Mouse (Mus musculus): ENCODE results near the gene Cbl. TPM values are rescaled to one million over a fixed set of nuclear protein-coding genes. Genes with fewer than 3 reads are reported as not detected.

The Cbl gene
- 2.4 and 3.9 TPM in 2 replicates for polyA plus RNA-seq (2012; ENCODE audit: insufficient read depth, low replicate concordance)

DNA sequence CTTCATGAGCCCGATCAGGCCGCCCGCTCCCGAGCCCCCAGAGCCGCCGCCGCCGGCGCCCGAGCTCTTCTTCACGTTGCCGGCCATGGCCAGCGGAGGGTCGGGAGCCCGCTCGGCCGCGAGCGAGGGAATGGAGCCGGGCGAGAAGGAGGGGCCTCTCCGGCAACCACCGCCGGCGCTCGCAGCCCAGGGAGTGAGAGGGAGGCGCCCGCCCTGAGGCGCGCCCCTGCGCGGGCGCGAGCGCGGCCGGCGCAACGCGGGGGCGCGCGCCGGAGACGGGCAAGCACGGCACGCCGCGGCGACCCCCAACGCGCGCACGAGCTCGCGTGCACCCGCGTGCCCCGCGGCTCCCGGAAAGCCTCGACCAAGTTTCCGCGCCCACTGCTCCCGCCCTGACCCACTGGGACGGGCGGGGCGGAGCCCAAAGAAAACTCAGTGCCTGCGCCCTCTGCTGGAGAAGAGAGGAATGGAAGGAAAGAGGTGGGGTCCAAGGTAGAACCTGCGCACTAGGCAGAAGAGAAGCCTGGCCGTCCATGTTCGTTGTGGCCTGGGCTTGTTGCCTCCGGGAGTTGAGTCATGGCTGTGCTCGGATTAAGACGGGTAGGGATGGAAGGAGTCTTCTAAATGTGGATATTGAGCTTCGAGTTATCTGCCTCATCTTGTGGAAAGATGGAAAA lies at the start of gene Cbl:
Gene Cbl, minus strand, starts transcription at position 248 of the 677 bp plus-strand sequence.
- TF ChIP-seq GATA1 (IDR thresholded peaks at IDR 0.05; ENCODE audit: borderline replicate concordance, low read length) (no peak), FLI1 (IDR thresholded peaks at IDR 0.05; ENCODE audit: low read length) (no peak)

DNA sequence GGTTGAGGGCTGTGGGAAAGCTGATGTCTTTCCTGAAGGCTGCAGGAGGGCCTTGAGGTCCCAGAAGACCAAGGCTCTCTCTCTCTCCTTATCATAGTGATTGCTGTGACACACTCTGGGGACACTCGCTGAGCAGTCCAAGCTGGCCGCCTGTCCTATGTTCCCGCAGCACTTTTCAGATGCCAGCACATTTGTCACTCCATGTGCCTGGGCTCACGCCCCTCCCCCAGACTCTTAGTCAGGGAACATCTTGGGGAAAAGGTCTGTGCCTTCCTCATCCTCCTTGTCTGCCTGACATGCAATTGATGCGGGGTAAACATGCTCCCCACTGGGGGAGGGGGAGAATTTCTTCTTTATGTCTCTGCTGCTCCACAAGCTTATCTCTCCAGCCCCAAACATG lies 49.3 kb upstream of the Cbl start:
- 0 out of 2 replicates have a peak, but pooled peaks cover 7% of the 10 kb centered on the region for H3K9me3 ChIP-seq
- peaks cover 38% of the 10 kb centered on the region for H3K4me1 ChIP-seq
- H3K36me3 ChIP-seq (replicated peaks; ENCODE audit: low read length) = no peaks in the 10 kb centered on the region
- peaks cover 84% of the 10 kb centered on the region for H3K27me3 ChIP-seq (replicated peaks)
- H3K4me3 ChIP-seq (replicated peaks) = no peak overlapping the region
- TF ChIP-seq FLI1 (IDR thresholded peaks at IDR 0.05; ENCODE audit: low read length) (no peak), GATA1 (IDR thresholded peaks at IDR 0.05; ENCODE audit: borderline replicate concordance, low read length) (no peak)

More for the DNA sequence above, at the start of gene Cbl:
- Histone ChIP-seq H3K27me3 (replicated peaks) (no peaks in the 10 kb centered on the region), H3K4me1 (peaks cover 44% of the 10 kb centered on the region), H3K36me3 (replicated peaks; ENCODE audit: low read length) (peaks cover 18% of the 10 kb centered on the region), H3K4me3 (replicated peaks) (peak within 1 kb of the TSS; percentile 97), H3K9me3 (no peaks in the 10 kb centered on the region)

DNA sequence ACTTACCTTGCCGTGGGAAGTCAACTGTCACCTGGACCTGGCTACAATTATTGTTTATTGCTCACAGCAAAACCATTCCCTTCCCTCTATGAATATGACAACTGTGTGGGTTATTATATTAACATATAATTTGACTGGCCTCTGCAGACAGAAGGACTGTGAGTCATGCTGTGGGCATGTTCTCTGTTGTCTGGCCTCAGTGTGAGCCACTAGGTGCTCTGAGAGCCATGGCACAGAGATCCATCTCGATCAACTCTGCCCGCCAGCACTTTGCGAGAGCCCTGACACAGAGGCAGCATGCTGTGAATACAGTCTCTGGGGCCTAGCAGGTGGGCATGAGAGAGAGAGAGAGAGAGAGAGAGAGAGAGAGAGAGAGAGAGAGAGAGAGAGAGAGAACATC lies 36.1 kb upstream of the Cbl start:
- Histone ChIP-seq H3K4me3 (replicated peaks) (no peak overlapping the region), H3K4me1 (peaks cover 60% of the 10 kb centered on the region), H3K27me3 (replicated peaks) (peaks cover 28% of the 10 kb centered on the region), H3K36me3 (replicated peaks; ENCODE audit: low read length) (peaks cover 2% of the 10 kb centered on the region), H3K9me3 (no peaks in the 10 kb centered on the region)
- TF ChIP-seq GATA1 (IDR thresholded peaks at IDR 0.05; ENCODE audit: borderline replicate concordance, low read length) = no peak
- no peak for TF ChIP-seq FLI1 (IDR thresholded peaks at IDR 0.05; ENCODE audit: low read length)

DNA sequence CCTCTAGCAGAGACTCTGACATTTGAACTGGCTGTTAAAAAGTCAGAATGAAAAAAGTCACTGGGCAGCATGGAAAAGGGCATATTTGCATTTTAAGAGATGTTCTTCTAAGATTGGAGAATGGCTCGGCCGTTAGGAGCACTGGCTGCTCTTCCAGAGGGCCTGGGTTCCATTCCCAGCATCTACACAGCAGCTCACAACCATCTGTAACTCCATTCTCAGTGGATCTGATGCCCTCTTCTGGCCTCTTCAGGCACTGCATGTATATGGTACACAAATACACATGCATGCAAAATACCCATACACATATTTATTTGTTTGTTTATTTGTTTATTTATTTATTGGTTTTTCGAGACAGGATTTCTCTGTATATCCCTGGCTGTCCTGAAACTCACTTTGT lies 35.2 kb upstream of the Cbl start:
- H3K9me3 ChIP-seq = no peaks in the 10 kb centered on the region
- peaks cover 26% of the 10 kb centered on the region for H3K27me3 ChIP-seq (replicated peaks)
- peaks cover 11% of the 10 kb centered on the region for H3K36me3 ChIP-seq (replicated peaks; ENCODE audit: low read length)
- no peak for TF ChIP-seq FLI1 (IDR thresholded peaks at IDR 0.05; ENCODE audit: low read length)
- TF ChIP-seq GATA1 (IDR thresholded peaks at IDR 0.05; ENCODE audit: borderline replicate concordance, low read length) = no peak
- peaks cover 66% of the 10 kb centered on the region for H3K4me1 ChIP-seq
- no peak overlapping the region for H3K4me3 ChIP-seq (replicated peaks)

DNA sequence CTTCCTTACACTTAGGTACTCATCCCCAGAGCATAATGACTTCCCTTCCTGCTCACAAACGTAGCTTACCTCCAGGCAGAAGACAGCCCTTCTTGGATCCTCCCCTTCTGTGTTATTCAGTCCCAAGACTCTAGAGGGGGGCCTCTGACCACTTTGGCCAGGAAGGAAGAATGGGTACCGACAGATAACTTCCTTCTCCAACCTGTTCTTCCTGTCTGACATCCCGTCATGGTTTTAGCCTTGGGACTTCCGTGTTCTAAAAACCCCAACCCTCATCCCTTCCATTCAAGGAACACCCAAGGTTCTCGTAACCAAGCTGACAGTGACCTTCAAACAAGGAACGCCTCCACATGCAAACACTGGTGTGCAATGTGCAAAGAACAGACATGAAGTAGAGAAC lies 34.6 kb upstream of the Cbl start, which contains the start of gene Nlrx1:
Gene Nlrx1, minus strand, starts transcription at position 168 of the 400 bp plus-strand sequence.
- H3K27me3 ChIP-seq (replicated peaks) = peaks cover 26% of the 10 kb centered on the region
- peak within 1 kb of the TSS; percentile 90 for H3K4me3 ChIP-seq (replicated peaks)
- no peaks in the 10 kb centered on the region for H3K9me3 ChIP-seq
- H3K4me1 ChIP-seq = peaks cover 71% of the 10 kb centered on the region
- peaks cover 18% of the 10 kb centered on the region for H3K36me3 ChIP-seq (replicated peaks; ENCODE audit: low read length)
- TF ChIP-seq GATA1 (IDR thresholded peaks at IDR 0.05; ENCODE audit: borderline replicate concordance, low read length) (no peak), FLI1 (IDR thresholded peaks at IDR 0.05; ENCODE audit: low read length) (no peak)

DNA sequence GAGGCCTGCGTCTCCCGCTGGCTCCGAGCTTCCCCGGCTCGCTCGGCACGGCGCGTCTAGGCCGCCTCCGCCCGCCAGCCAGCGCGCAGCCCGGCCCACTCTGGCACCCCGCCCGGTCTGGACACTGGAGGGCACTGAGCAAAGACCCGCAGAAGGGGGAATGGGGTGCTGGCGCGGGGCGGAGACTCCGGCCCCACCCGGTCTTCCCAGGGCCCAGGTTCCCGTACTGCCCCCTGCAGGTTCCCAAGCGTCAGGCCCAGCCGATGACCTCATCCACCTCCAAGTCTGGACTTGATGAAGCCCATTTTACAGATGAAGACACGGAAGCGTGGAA lies 34.1 kb upstream of the Cbl start:
- no peaks in the 10 kb centered on the region for H3K9me3 ChIP-seq
- peaks cover 68% of the 10 kb centered on the region for H3K4me1 ChIP-seq
- peaks cover 24% of the 10 kb centered on the region for H3K27me3 ChIP-seq (replicated peaks)
- H3K36me3 ChIP-seq (replicated peaks; ENCODE audit: low read length) = peaks cover 20% of the 10 kb centered on the region
- H3K4me3 ChIP-seq (replicated peaks) = peak overlapping the region; percentile 90
- TF ChIP-seq FLI1 (IDR thresholded peaks at IDR 0.05; ENCODE audit: low read length) (no peak), GATA1 (IDR thresholded peaks at IDR 0.05; ENCODE audit: borderline replicate concordance, low read length) (no peak)

DNA sequence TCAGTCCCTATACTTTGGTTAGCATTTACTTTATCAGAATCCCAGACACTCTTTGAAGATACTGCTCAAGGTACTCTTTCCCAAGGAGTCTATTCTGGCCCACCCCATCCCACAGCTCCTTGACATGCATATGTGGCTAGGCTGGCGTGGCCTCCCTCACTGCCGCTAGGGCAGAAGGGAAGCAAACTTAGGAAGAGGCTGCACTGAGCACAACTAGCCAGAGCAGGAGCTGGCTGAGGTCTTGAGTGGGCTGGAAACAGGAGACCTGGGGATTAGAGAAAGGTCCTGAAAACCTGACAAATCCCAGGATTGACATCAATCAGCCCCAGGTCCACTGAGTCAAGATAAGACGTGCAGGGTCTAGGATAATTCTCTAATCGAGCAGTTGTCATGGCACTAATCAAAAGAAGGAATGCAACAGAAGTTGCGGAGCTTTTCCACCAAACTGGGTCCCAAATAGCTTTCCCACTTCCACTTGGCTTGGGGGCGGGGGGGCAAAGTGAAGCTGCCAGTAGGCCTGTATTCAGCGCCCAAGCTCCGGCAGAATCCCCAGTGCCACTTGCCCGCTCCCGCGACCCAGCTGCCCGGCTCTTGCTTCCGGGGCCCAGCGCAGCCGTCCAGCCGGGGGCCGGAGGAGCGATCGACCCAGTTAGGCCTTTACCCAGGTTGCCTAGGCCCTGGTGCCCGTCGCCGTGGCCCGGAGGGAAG lies 33.6 kb upstream of the Cbl start:
- peak overlapping the region; percentile 90 for H3K4me3 ChIP-seq (replicated peaks)

DNA sequence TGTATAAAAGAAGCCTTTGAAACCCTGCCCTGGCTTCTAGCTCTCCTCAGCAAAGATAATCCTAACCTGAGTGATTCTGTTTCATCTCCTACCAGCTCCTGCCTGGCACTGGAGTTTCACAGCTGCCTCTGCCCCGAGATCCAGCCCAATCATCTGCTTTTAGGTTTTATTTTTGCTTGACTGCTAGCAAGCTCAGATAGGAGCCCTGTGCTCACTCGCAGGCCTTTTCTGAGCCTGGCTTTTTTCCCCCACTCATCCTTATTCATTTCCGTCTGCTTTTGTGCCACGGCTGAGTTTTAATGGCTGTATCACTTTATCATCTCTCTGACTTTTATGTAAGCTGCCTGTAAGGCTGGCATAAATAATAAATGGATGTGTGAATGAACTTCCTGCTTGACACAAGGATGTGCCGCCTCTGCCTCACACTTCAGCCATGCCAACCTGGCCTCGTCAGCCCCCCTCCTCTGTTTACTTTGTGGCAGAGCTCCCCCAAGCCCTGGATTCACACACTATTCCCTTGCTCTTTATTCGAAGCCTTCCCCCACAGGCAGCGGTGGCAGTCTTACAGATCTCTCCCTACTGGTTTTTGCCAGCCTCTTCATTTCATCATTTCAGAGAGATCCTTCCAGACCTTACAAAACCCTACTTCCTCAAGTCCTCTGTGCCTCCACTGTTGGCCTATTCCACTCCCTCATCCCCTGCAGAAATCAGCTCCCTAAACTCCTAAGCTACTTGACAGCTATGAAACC lies 32.8 kb upstream of the Cbl start:
- Histone ChIP-seq H3K4me1 (peaks cover 72% of the 10 kb centered on the region), H3K4me3 (replicated peaks) (peak overlapping the region; percentile 90), H3K36me3 (replicated peaks; ENCODE audit: low read length) (peaks cover 33% of the 10 kb centered on the region), H3K27me3 (replicated peaks) (peaks cover 28% of the 10 kb centered on the region), H3K9me3 (no peaks in the 10 kb centered on the region)
- TF ChIP-seq GATA1 (IDR thresholded peaks at IDR 0.05; ENCODE audit: borderline replicate concordance, low read length) = no peak
- no peak for TF ChIP-seq FLI1 (IDR thresholded peaks at IDR 0.05; ENCODE audit: low read length)

More for the DNA sequence above, 33.6 kb upstream of the Cbl start:
- Histone ChIP-seq H3K27me3 (replicated peaks) (peaks cover 24% of the 10 kb centered on the region), H3K4me1 (peaks cover 66% of the 10 kb centered on the region), H3K36me3 (replicated peaks; ENCODE audit: low read length) (peaks cover 26% of the 10 kb centered on the region), H3K9me3 (no peaks in the 10 kb centered on the region)
- no peak for TF ChIP-seq GATA1 (IDR thresholded peaks at IDR 0.05; ENCODE audit: borderline replicate concordance, low read length)
- no peak for TF ChIP-seq FLI1 (IDR thresholded peaks at IDR 0.05; ENCODE audit: low read length)

DNA sequence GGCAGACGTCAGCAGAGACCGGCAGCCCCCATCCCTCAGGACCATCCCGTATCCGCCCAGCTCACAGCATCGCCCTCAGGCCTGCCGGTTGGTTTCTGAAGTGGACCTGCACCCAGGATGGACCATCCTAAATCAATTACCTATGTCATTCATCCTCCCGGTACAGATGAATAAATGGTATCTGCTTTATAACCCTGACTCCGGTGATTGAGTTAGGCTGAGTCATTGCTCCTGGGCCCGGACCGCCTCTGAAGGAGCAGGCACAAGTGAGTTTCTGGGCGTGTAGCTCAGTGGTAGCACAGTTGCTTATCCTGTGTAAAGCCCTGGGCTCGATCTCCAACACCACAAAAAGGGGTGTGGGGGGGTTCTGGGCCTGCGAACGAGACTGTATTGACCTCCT lies 27.5 kb upstream of the Cbl start:
- peaks cover 61% of the 10 kb centered on the region for H3K36me3 ChIP-seq (replicated peaks; ENCODE audit: low read length)
- no peaks in the 10 kb centered on the region for H3K9me3 ChIP-seq
- TF ChIP-seq FLI1 (IDR thresholded peaks at IDR 0.05; ENCODE audit: low read length) (no peak), GATA1 (IDR thresholded peaks at IDR 0.05; ENCODE audit: borderline replicate concordance, low read length) (no peak)
- H3K4me3 ChIP-seq (replicated peaks) = no peak overlapping the region
- peaks cover 38% of the 10 kb centered on the region for H3K27me3 ChIP-seq (replicated peaks)
- peaks cover 62% of the 10 kb centered on the region for H3K4me1 ChIP-seq

Data from megakaryocyte, embryonic 14.5 days (primary cell).